Mouse (Mus musculus): ENCODE measurements around the gene Ggnbp2. TPM values are rescaled to one million over a fixed set of nuclear protein-coding genes. Genes with fewer than 3 reads are reported as not detected.
"Not testable (repeated sequence)": the region's sequence is repeated elsewhere in the genome, so short reads cannot be mapped to it uniquely, and the experiment has no call there.

Gene Ggnbp2
- polyA plus RNA-seq, 2 experiments, result 48.5 to 63.7 TPM

- Histone ChIP-seq H3K9ac (replicated peaks) (peak overlapping the region; percentile 89), H3K9me3 (ENCODE audit: control insufficient read depth, low read length) (no peaks in the 10 kb centered on the region), H3K27me3 (ENCODE audit: control insufficient read depth, insufficient read depth, low read length) (no peaks in the 10 kb centered on the region), H3K27ac (peak overlapping the region; percentile 55), H3K36me3 (replicated peaks; ENCODE audit: control insufficient read depth, insufficient read depth, low read depth) (peaks cover 20% of the 10 kb centered on the region), H3K4me1 (replicated peaks; ENCODE audit: control insufficient read depth in 2 of 2, insufficient read depth in 2 of 2, low read length in 1 of 2) (peaks cover 13 to 18% of the 10 kb centered on the region in 2 experiments), H3K4me3 (ENCODE audit: insufficient read depth in 1 of 2, low read depth in 2 of 2, low read length in 2 of 2) (peak overlapping the region; percentile 81 to 91), H3K4me2 (ENCODE audit: low read depth) (peak overlapping the region; percentile 99)
- no peak for TF ChIP-seq EP300 (IDR thresholded peaks at IDR 0.05; ENCODE audit: low read depth)
- TF ChIP-seq CTCF (IDR thresholded peaks at IDR 0.05; ENCODE audit: low read depth), result peak; percentile 63
- WGBS (ENCODE audit: insufficient replicate concordance), result under 1% methylated on average over 24 of the region's 24 CpGs
- DNase-seq (ENCODE audit: low read depth in 3 of 3, low spot score in 3 of 3) (no peak), ATAC-seq (ENCODE audit: insufficient read depth) (peak; percentile 44)
Observed at GRCm38 (mm10) chr11:84880465-84880961, 9.9 kb upstream of the Ggnbp2 start.

DNA sequence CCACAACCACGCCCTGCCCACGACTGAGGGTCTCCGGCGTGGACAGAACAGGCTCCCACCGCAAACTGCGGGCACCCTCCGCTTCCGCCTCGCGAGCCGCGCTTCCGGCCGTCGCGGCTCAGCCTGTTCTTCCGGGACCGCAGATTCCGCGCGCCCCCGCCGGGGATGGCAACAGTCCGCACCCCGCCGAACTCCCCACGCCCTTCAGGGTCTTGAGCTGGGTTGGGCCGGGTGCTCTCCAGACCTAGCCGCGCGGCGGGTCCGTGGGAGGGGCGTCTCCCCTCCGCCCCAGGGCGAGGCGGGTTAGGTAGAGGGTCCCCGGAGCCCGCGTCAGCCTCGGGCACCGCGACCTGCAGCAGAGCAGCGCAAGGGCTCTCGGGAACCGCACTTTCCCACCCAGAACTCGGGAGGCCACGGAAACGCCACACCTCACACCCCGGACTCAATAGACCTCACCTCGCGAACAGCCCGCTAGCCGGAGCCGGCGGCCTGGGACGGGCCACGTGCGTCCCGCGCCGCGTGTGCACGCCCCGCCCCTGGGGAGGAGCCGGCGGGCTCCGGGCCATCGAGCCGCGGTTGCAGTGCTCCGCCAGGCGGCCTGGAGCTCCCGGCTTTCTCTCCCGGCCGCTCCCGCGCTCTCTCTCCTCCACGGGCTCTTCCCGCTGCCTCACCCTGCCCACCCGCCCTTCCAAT lies 9.3 kb upstream of the Ggnbp2 start, which contains the start of the genes Myo19 and Pigw:
TSS of gene Myo19 (plus strand) at position 377 of the 693 bp plus-strand sequence.
TSS of gene Pigw (minus strand) at position 514 of the 693 bp plus-strand sequence.
- DNase-seq (ENCODE audit: low read depth in 3 of 3, low spot score in 3 of 3) (peak; percentile 71 to 76 (median 71)), ATAC-seq (ENCODE audit: insufficient read depth) (peak; percentile 96)
- H3K4me2 ChIP-seq (ENCODE audit: low read depth), result peak within 1 kb of the TSS; percentile 99
- WGBS (ENCODE audit: insufficient replicate concordance), result under 1% methylated on average over 81 of the region's 81 CpGs
- H3K27me3 ChIP-seq (ENCODE audit: control insufficient read depth, insufficient read depth, low read length), result no peaks in the 10 kb centered on the region
- peak within 1 kb of the TSS; percentile 73 for H3K27ac ChIP-seq
- H3K4me1 ChIP-seq (replicated peaks; ENCODE audit: control insufficient read depth in 2 of 2, insufficient read depth in 2 of 2, low read length in 1 of 2), result peaks cover 13 to 18% of the 10 kb centered on the region in 2 experiments
- no peaks in the 10 kb centered on the region for H3K9me3 ChIP-seq (ENCODE audit: control insufficient read depth, low read length)
- peak within 1 kb of the TSS; percentile 89 for H3K9ac ChIP-seq (replicated peaks)
- H3K36me3 ChIP-seq (replicated peaks; ENCODE audit: control insufficient read depth, insufficient read depth, low read depth), result peaks cover 17% of the 10 kb centered on the region
- no peak for TF ChIP-seq CTCF (IDR thresholded peaks at IDR 0.05; ENCODE audit: low read depth)
- TF ChIP-seq EP300 (IDR thresholded peaks at IDR 0.05; ENCODE audit: low read depth), result no peak
- H3K4me3 ChIP-seq (ENCODE audit: insufficient read depth in 1 of 2, low read depth in 2 of 2, low read length in 2 of 2), result peak within 1 kb of the TSS; percentile 81 to 91

DNA sequence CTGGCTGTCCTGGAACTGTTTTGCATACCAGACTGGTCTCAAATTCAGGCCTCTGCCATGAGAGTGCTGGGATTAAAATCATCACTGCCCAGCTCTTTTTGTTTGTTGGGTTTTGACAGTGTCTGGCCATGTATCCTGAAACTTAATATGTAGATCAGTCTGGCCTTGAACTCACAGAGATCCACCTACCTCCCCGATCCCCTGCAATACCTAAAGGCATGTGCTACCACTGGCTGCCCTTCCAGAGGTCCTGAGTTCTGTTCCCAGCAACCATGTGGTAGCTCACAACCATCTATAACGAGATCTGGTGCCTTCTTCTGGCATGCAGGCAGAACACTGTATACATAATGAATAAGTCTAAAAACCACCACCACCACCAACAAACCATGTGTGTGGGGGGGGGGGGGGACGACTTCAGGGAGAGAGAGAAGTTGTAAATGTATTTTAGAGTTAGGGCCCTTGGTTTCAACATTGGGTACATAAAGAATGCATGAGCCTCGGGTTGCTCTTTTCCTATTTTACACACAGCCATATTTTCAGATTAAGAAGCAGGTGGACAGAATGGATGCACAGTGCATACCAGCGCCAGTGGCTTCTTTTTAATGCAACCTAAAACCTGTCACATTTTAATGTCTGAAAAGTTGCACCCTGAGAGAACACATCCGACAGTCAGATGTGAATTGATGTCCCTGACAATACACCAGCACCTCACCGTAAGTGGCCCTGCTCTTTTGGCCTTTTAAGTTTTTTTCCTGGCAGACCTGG lies 8.6 kb upstream of the Ggnbp2 start:
- H3K27me3 ChIP-seq (ENCODE audit: control insufficient read depth, insufficient read depth, low read length), result no peaks in the 10 kb centered on the region
- H3K9me3 ChIP-seq (ENCODE audit: control insufficient read depth, low read length), result no peaks in the 10 kb centered on the region
- peak overlapping the region; percentile 99 for H3K4me2 ChIP-seq (ENCODE audit: low read depth)
- peaks cover 15% of the 10 kb centered on the region for H3K36me3 ChIP-seq (replicated peaks; ENCODE audit: control insufficient read depth, insufficient read depth, low read depth)
- H3K4me3 ChIP-seq (ENCODE audit: insufficient read depth in 1 of 2, low read depth in 2 of 2, low read length in 2 of 2), result peak overlapping the region; percentile 81 to 91
- H3K4me1 ChIP-seq (replicated peaks; ENCODE audit: control insufficient read depth in 2 of 2, insufficient read depth in 2 of 2, low read length in 1 of 2), result peaks cover 15 to 18% of the 10 kb centered on the region in 2 experiments
- no peak for TF ChIP-seq CTCF (IDR thresholded peaks at IDR 0.05; ENCODE audit: low read depth)
- no peak for TF ChIP-seq EP300 (IDR thresholded peaks at IDR 0.05; ENCODE audit: low read depth)
- DNase-seq (ENCODE audit: low read depth in 3 of 3, low spot score in 3 of 3), result no peak
- 5% methylated on average over 6 of the region's 7 CpGs for WGBS (ENCODE audit: insufficient replicate concordance)
- H3K9ac ChIP-seq (replicated peaks), result peak overlapping the region; percentile 89
- peak overlapping the region; percentile 73 for H3K27ac ChIP-seq
- ATAC-seq (ENCODE audit: insufficient read depth), result no peak

DNA sequence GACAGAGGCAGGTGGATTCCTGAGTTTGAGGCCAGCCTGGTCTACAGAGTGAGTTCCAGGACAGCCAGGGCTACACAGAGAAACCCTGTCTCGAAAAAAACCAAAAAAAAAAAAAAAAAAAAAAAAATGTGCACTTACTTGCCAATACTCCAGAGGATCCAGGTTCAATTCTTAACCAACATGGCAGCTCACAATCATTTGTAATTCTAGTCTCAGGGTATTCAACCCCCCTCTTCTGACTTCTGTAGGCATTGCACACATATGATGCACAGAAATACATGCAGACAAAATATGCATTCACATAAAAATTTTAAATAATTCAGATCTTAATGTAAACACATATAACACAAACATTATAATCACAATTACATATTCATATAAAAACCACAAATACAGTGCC lies 5.4 kb upstream of the Ggnbp2 start:
- no CpG with 5 or more reads among the region's 1 CpGs for WGBS (ENCODE audit: insufficient replicate concordance)
- not testable (repeated sequence) for H3K4me3 ChIP-seq (ENCODE audit: insufficient read depth in 1 of 2, low read depth in 2 of 2, low read length in 2 of 2); H3K27ac ChIP-seq; H3K36me3 ChIP-seq (replicated peaks; ENCODE audit: control insufficient read depth, insufficient read depth, low read depth); H3K4me2 ChIP-seq (ENCODE audit: low read depth); H3K27me3 ChIP-seq (ENCODE audit: control insufficient read depth, insufficient read depth, low read length); H3K9me3 ChIP-seq (ENCODE audit: control insufficient read depth, low read length); DNase-seq (ENCODE audit: low read depth in 3 of 3, low spot score in 3 of 3); ATAC-seq (ENCODE audit: insufficient read depth); H3K9ac ChIP-seq (replicated peaks)
- peaks cover 22 to 26% of the 10 kb centered on the region in 2 experiments for H3K4me1 ChIP-seq (replicated peaks; ENCODE audit: control insufficient read depth in 2 of 2, insufficient read depth in 2 of 2, low read length in 1 of 2)
